Mouse (Mus musculus): Measurements from ENCODE around the gene Wdfy3. TPM values are rescaled to one million over a fixed set of nuclear protein-coding genes. Genes with fewer than 3 reads are reported as not detected.
"Not testable (repeated sequence)": the region's sequence is repeated elsewhere in the genome, so short reads cannot be mapped to it uniquely, and the experiment has no call there.

Wdfy3 gene
- polyA plus RNA-seq, 1 experiment from 2014 or later, result 9.9 TPM

DNA sequence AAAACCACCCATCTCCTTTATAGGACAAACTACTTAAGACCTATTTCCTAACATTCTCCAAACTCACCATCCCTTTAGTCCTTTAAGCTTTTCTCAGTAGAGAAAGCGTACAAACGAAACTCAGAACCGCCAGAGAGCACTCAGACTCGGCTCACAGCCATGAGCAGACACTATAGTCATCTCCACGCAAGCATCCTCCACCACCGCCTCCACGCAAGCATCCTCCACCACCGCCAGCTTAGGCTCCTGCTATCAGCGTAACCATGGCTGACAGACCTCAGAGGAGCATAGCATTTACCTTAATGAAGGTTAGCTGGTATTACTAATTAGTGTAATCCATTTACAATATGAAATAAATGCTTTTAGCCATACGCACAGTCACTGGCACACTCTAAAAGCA lies 81.2 kb downstream of the Wdfy3 start:
- TF ChIP-seq EP300 (IDR thresholded peaks at IDR 0.05), result no peak
- TF ChIP-seq CTCF (IDR thresholded peaks at IDR 0.05), result no peak
- Histone ChIP-seq H3K9ac (replicated peaks; ENCODE audit: low read depth) (no peak overlapping the region), H3K4me3 (ENCODE audit: low read depth, low read length) (no peak overlapping the region), H3K27ac (ENCODE audit: low read length) (no peak overlapping the region), H3K9me3 (ENCODE audit: low read length) (no peaks in the 10 kb centered on the region), H3K27me3 (replicated peaks; ENCODE audit: insufficient read depth, low read length) (no peaks in the 10 kb centered on the region), H3K36me3 (ENCODE audit: insufficient read depth, low read length) (no peaks in the 10 kb centered on the region; the same call in 1 of the 2 replicates), H3K4me2 (replicated peaks; ENCODE audit: low read depth, low read length) (no peak overlapping the region), H3K4me1 (ENCODE audit: insufficient read depth, low read depth, low read length) (peaks cover 2% of the 10 kb centered on the region; the same call in 1 of the 2 replicates)
- ATAC-seq (no peak), DNase-seq (ENCODE audit: low spot score) (no peak)
- WGBS, result 93% methylated on average over 10 of the region's 10 CpGs

DNA sequence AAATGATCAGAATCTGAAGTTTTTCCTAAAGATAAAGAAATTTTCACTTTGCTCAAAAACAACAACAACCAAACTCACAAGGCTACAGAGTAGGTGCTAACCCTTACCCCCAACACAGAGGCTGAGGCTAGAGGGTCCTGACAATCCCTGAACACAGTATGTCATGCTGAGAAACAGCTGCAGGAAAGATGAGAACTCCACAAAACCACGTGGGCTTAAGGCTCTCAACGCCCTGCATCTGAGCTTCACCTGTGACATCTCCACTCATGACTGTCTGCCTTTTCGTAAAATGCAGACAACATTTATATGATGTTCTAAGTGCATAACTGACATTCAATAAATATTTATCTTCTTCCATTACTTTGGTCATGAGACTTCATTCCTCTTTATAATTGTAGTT lies 83.0 kb downstream of the Wdfy3 start:
- 68% methylated on average over 3 of the region's 3 CpGs for WGBS
- no peak for DNase-seq (ENCODE audit: low spot score)
- Histone ChIP-seq H3K4me3 (ENCODE audit: low read depth, low read length) (no peak overlapping the region), H3K9me3 (ENCODE audit: low read length) (no peaks in the 10 kb centered on the region), H3K9ac (replicated peaks; ENCODE audit: low read depth) (no peak overlapping the region), H3K27ac (ENCODE audit: low read length) (no peak overlapping the region), H3K36me3 (ENCODE audit: insufficient read depth, low read length) (no peaks in the 10 kb centered on the region), H3K4me2 (replicated peaks; ENCODE audit: low read depth, low read length) (no peak overlapping the region), H3K27me3 (replicated peaks; ENCODE audit: insufficient read depth, low read length) (no peaks in the 10 kb centered on the region), H3K4me1 (ENCODE audit: insufficient read depth, low read depth, low read length) (peaks cover 2% of the 10 kb centered on the region; the same call in 1 of the 2 replicates)
- TF ChIP-seq EP300 (IDR thresholded peaks at IDR 0.05) (no peak), CTCF (IDR thresholded peaks at IDR 0.05) (no peak)
- no peak for ATAC-seq

DNA sequence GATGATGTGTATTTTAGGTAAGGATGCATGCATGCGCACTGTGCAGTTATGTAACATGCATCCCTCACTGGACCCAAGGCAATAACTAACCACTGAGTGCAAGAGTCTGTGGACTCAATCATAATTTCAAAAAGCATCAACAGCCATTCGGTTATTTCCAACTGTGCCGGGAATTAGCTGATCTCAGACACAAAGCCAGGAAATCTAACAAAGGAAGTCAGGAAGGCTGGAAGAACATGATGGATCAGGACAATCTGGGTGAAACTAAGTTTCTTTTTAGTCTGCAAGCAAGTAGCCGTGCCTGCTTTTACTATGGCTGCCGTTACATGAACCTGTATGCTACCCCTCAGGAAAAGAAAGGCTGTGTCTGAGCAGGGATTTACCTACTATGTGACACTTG lies 87.5 kb downstream of the Wdfy3 start:
- Histone ChIP-seq H3K9ac (replicated peaks; ENCODE audit: low read depth) (no peak overlapping the region), H3K4me3 (ENCODE audit: low read depth, low read length) (no peak overlapping the region), H3K27me3 (replicated peaks; ENCODE audit: insufficient read depth, low read length) (no peaks in the 10 kb centered on the region), H3K9me3 (ENCODE audit: low read length) (no peaks in the 10 kb centered on the region), H3K4me1 (ENCODE audit: insufficient read depth, low read depth, low read length) (peaks cover 2% of the 10 kb centered on the region; the same call in 1 of the 2 replicates), H3K27ac (ENCODE audit: low read length) (no peak overlapping the region), H3K36me3 (ENCODE audit: insufficient read depth, low read length) (no peaks in the 10 kb centered on the region), H3K4me2 (replicated peaks; ENCODE audit: low read depth, low read length) (no peak overlapping the region)
- no peak for TF ChIP-seq EP300 (IDR thresholded peaks at IDR 0.05)
- no peak for TF ChIP-seq CTCF (IDR thresholded peaks at IDR 0.05)
- DNase-seq (ENCODE audit: low spot score) (no peak), ATAC-seq (no peak)
- 74% methylated on average over 5 of the region's 5 CpGs for WGBS

DNA sequence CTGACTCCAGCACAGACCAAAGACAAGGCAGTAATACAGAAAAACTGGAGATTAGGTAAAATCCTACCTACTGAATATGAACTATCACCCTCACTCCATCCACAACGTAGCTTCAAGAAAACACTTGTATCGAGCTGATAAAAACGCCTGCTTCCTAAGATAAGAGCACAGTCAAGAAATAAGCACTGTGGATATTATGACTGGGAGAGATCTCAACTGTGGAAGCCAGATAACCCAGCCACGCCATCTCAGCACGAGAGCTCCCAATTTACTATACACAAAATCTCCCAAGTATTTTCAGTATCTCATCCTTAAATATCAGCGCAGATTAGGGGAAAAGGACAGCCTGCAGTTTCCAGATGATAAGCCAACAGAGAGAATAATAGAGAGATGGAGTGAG lies 90.1 kb downstream of the Wdfy3 start:
- Histone ChIP-seq H3K27ac (ENCODE audit: low read length) (no peak overlapping the region), H3K4me1 (ENCODE audit: insufficient read depth, low read depth, low read length) (no peaks in the 10 kb centered on the region), H3K27me3 (replicated peaks; ENCODE audit: insufficient read depth, low read length) (no peaks in the 10 kb centered on the region), H3K4me2 (replicated peaks; ENCODE audit: low read depth, low read length) (no peak overlapping the region), H3K9ac (replicated peaks; ENCODE audit: low read depth) (no peak overlapping the region), H3K36me3 (ENCODE audit: insufficient read depth, low read length) (no peaks in the 10 kb centered on the region), H3K4me3 (ENCODE audit: low read depth, low read length) (no peak overlapping the region), H3K9me3 (ENCODE audit: low read length) (no peaks in the 10 kb centered on the region)
- no peak for TF ChIP-seq EP300 (IDR thresholded peaks at IDR 0.05)
- no peak for TF ChIP-seq CTCF (IDR thresholded peaks at IDR 0.05)
- ATAC-seq (no peak), DNase-seq (ENCODE audit: low spot score) (no peak)
- WGBS, result 65% methylated on average over 6 of the region's 6 CpGs

DNA sequence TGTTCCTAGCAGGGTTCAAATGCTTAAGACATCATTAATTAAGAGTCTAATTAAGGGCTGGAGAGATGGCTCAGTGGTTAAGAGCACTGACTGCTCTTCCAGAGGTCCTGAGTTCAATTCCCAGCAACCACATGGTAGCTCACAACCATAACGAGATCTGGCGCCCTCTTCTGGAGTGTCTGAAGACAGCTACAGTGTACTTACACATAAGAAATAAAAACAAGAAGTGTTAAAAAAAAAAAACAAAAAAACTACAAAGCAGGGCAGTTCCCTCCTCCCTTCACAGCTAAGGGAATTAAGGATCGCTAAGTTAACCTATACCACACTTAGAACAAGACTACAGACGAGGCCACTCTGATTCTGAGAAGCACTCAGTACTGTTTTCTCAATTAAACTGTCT lies 97.1 kb downstream of the Wdfy3 start:
- peak; percentile 53 for TF ChIP-seq CTCF (IDR thresholded peaks at IDR 0.05)
- not testable (repeated sequence) for DNase-seq (ENCODE audit: low spot score); ATAC-seq; H3K27me3 ChIP-seq (replicated peaks; ENCODE audit: insufficient read depth, low read length); H3K4me2 ChIP-seq (replicated peaks; ENCODE audit: low read depth, low read length); H3K9ac ChIP-seq (replicated peaks; ENCODE audit: low read depth); H3K4me3 ChIP-seq (ENCODE audit: low read depth, low read length); H3K9me3 ChIP-seq (ENCODE audit: low read length); H3K36me3 ChIP-seq (ENCODE audit: insufficient read depth, low read length); H3K27ac ChIP-seq (ENCODE audit: low read length)
- 73% methylated on average over 4 of the region's 4 CpGs for WGBS
- H3K4me1 ChIP-seq (ENCODE audit: insufficient read depth, low read depth, low read length), result peaks cover 11% of the 10 kb centered on the region; the same call in 1 of the 2 replicates

DNA sequence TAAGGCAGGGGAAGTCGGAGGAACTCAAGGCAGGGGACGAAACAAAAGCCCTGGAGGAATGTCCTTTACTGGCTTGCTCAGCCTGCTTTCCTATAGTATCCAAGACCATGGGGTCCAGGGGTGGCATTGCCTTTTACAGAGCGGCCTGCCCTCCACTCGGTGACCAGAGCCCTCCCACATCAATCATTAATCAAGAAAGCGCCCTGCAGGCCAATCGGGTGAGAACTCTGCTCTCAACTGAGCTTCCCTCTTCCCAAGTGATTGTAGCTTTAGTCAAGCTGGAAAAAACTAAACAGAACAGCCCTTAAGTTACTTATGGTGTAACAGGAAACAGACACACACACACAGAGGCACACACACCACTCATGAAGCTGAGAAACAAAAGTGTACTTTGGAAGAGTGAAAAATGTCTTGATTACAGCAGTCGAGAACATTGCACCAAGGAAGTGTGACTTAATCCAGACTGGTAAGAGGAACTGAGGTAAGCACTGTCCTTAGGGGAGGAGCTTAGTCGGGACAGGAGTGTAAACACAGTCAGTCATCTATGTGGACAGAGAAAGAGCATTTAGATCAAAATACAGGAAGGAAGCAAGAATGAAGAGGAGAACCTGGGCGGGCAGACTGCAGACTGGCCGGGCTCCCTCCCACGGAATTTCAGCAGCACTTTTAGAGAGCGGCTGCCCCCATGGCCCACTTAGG lies 101.4 kb downstream of the Wdfy3 start:
- Histone ChIP-seq H3K4me3 (ENCODE audit: low read depth, low read length) (peak overlapping the region; percentile 14; the same call in 1 of the 2 replicates), H3K27ac (ENCODE audit: low read length) (peak overlapping the region; percentile 86), H3K9ac (replicated peaks; ENCODE audit: low read depth) (no peak overlapping the region), H3K4me2 (replicated peaks; ENCODE audit: low read depth, low read length) (peak overlapping the region; percentile 40), H3K36me3 (ENCODE audit: insufficient read depth, low read length) (no peaks in the 10 kb centered on the region), H3K27me3 (replicated peaks; ENCODE audit: insufficient read depth, low read length) (no peaks in the 10 kb centered on the region), H3K9me3 (ENCODE audit: low read length) (no peaks in the 10 kb centered on the region), H3K4me1 (ENCODE audit: insufficient read depth, low read depth, low read length) (peaks cover 11% of the 10 kb centered on the region; the same call in 1 of the 2 replicates)
- 11% methylated on average over 12 of the region's 12 CpGs for WGBS
- peak; percentile 62; the same call in 1 of the 2 replicates for TF ChIP-seq EP300 (IDR thresholded peaks at IDR 0.05)
- TF ChIP-seq CTCF (IDR thresholded peaks at IDR 0.05), result no peak
- ATAC-seq, result peak; percentile 94
- peak; percentile 96 for DNase-seq (ENCODE audit: low spot score)

Data from lung, postnatal 0 days (tissue).